Mouse (Mus musculus) embryonic facial prominence, embryonic 13.5 days (tissue): ENCODE data around the gene Cdc42ep2. TPM values are rescaled to one million over a fixed set of nuclear protein-coding genes. Genes with fewer than 3 reads are reported as not detected.

ENCODE experiments used
- ATAC-seq: fragments of 200-750 bp; cut with Nextera tagmentation; 2 replicates; pipeline ENCODE4 v1.8.0; 2017; ENCODE audit warnings: low read depth; ENCODE audit not compliant: insufficient number of reproducible peaks, insufficient read depth, low FRiP score, low TSS enrichment
- H3K27ac ChIP-seq: fragments of 300-500 bp; sonication (generic); 2 replicates; pipeline ENCODE4 v1.5.1; 2015; ENCODE audit warnings: moderate library complexity, mild to moderate bottlenecking, inconsistent platforms
- H3K27me3 ChIP-seq: fragments of 300-500 bp; sonication (generic); 2 replicates; pipeline ENCODE4 v1.6.1; 2015; ENCODE audit warnings: mild to moderate bottlenecking, inconsistent platforms
- H3K36me3 ChIP-seq: fragments of 300-500 bp; sonication (generic); 2 replicates; pipeline ENCODE4 v1.6.1; 2015; ENCODE audit warnings: mild to moderate bottlenecking, inconsistent platforms
- H3K4me1 ChIP-seq: fragments of 300-500 bp; sonication (generic); 2 replicates; pipeline ENCODE4 v1.6.1; 2015; ENCODE audit warnings: inconsistent platforms
- H3K4me2 ChIP-seq: fragments of 300-500 bp; sonication (generic); 2 replicates; pipeline ENCODE4 v1.6.1; 2015; ENCODE audit warnings: moderate library complexity, mild to moderate bottlenecking, inconsistent platforms
- H3K4me3 ChIP-seq: fragments of 300-500 bp; sonication (generic); 2 replicates; pipeline ENCODE4 v1.5.1; 2015; ENCODE audit warnings: mild to moderate bottlenecking, inconsistent platforms
- H3K9ac ChIP-seq: fragments of 300-500 bp; sonication (generic); 2 replicates; pipeline ENCODE4 v1.6.1; 2015; ENCODE audit warnings: mild to moderate bottlenecking, inconsistent platforms
- H3K9me3 ChIP-seq: fragments of 300-500 bp; sonication (generic); 2 replicates; pipeline ENCODE4 v1.6.1; 2016; ENCODE audit warnings: inconsistent platforms
- WGBS: fragments of 180-500 bp; shearing (Covaris S2); methylation state at CpG from one replicate; pipeline ENCODE4 v1.1.7; 2015; ENCODE audit warnings: mixed read lengths; 5-methylcytosine and 5-hydroxymethylcytosine counted together
- polyA plus RNA-seq: library from polyadenylated mRNA; unstranded; fragments of >200 nt; fragmentation: Nextera tagmentation; extraction: Ambion mirVana; gene quantifications from 2 replicates; pipeline ENCODE4 v1.2.1, GENCODE M21; 2015

Cdc42ep2 gene
- polyA plus RNA-seq, 1 experiment from 2014 or later: 4.7 TPM

- peak; percentile 39; the same call in 1 of the 2 replicates for ATAC-seq
- WGBS: 4% methylated on average over 7 of the region's 7 CpGs
- peak overlapping the region; percentile 60 for H3K9ac ChIP-seq
- no peaks in the 10 kb centered on the region for H3K9me3 ChIP-seq
- H3K4me2 ChIP-seq: peak overlapping the region; percentile 41
- peak overlapping the region; percentile 85 for H3K27ac ChIP-seq
- H3K27me3 ChIP-seq: no peaks in the 10 kb centered on the region
- H3K36me3 ChIP-seq: peaks cover 53% of the 10 kb centered on the region
- peak overlapping the region; percentile 14; the same call in 1 of the 2 replicates for H3K4me3 ChIP-seq
- H3K4me1 ChIP-seq: peaks cover 45% of the 10 kb centered on the region
Measured at GRCm38 (mm10) chr19:5871273-5871672, 53.3 kb downstream of the Cdc42ep2 start.

GRCm38 (mm10) chr19:5868096-5868495 is 56.5 kb downstream of the Cdc42ep2 start:
- Histone ChIP-seq H3K4me3 (no peak overlapping the region), H3K9ac (0 out of 2 replicates have a peak overlapping the region, but pooled peaks have one; percentile 46), H3K27ac (no peak overlapping the region), H3K36me3 (peaks cover 85% of the 10 kb centered on the region), H3K4me2 (no peak overlapping the region), H3K9me3 (no peaks in the 10 kb centered on the region), H3K27me3 (no peaks in the 10 kb centered on the region), H3K4me1 (peaks cover 23% of the 10 kb centered on the region)
- WGBS: 87% methylated on average over 6 of the region's 6 CpGs
- no peak for ATAC-seq

Other genes starting within 250 kb of the Cdc42ep2 start
- 19.2 and 20.5 TPM in 2 replicates for gene Map3k11, start 236.1 kb downstream of the Cdc42ep2 start, polyA plus RNA-seq
- 25.6 and 26.5 TPM in 2 replicates for gene Pcnx3, start 235.9 kb downstream of the Cdc42ep2 start, polyA plus RNA-seq
- gene Kcnk7, start 220.4 kb downstream of the Cdc42ep2 start, polyA plus RNA-seq: 0.52 and 0.59 TPM in 2 replicates
- gene Ehbp1l1, start 198.5 kb downstream of the Cdc42ep2 start, polyA plus RNA-seq: 9.9 and 14.0 TPM in 2 replicates
- 115 and 126 TPM in 2 replicates for gene Fam89b, start 195.2 kb downstream of the Cdc42ep2 start, polyA plus RNA-seq
- gene Ltbp3, start 183.9 kb downstream of the Cdc42ep2 start, polyA plus RNA-seq: 44.4 and 47.8 TPM in 2 replicates
- gene Scyl1, start 153.4 kb downstream of the Cdc42ep2 start, polyA plus RNA-seq: 73.0 and 75.3 TPM in 2 replicates
- gene Frmd8, start 49.5 kb downstream of the Cdc42ep2 start, polyA plus RNA-seq: 30.6 and 34.0 TPM in 2 replicates
- gene Slc25a45, start 47.0 kb downstream of the Cdc42ep2 start, polyA plus RNA-seq: 3.1 and 4.5 TPM in 2 replicates
- 3.8 and 4.7 TPM in 2 replicates for gene Tigd3, start 30.7 kb downstream of the Cdc42ep2 start, polyA plus RNA-seq
- gene Dpf2, start 11.8 kb downstream of the Cdc42ep2 start, polyA plus RNA-seq: 164 and 179 TPM in 2 replicates
- 74.5 and 79.5 TPM in 2 replicates for gene Pola2, start 39.4 kb upstream of the Cdc42ep2 start, polyA plus RNA-seq
- not detected in 2 replicates for gene Slc22a20, start 61.3 kb upstream of the Cdc42ep2 start, polyA plus RNA-seq
- gene Capn1, start 91.1 kb upstream of the Cdc42ep2 start, polyA plus RNA-seq: 8.1 and 10.3 TPM in 2 replicates
- gene Syvn1, start 121.8 kb upstream of the Cdc42ep2 start, polyA plus RNA-seq: 28.3 and 28.4 TPM in 2 replicates
- 79.5 and 80.4 TPM in 2 replicates for gene Mrpl49, start 133.0 kb upstream of the Cdc42ep2 start, polyA plus RNA-seq
- gene Fau, start 133.0 kb upstream of the Cdc42ep2 start, polyA plus RNA-seq: 714 and 858 TPM in 2 replicates
- gene Znhit2, start 136.4 kb upstream of the Cdc42ep2 start, polyA plus RNA-seq: 33.2 TPM in 2 replicates
- gene Tm7sf2, start 143.6 kb upstream of the Cdc42ep2 start, polyA plus RNA-seq: 21.7 and 22.0 TPM in 2 replicates
- 66.6 and 74.4 TPM in 2 replicates for gene Vps51, start 152.4 kb upstream of the Cdc42ep2 start, polyA plus RNA-seq
- gene Tmem262, start 155.2 kb upstream of the Cdc42ep2 start, polyA plus RNA-seq: not detected in 2 replicates
- 1.6 and 2.1 TPM in 2 replicates for gene Gm28374, start 157.4 kb upstream of the Cdc42ep2 start, polyA plus RNA-seq
- 79.1 and 81.3 TPM in 2 replicates for gene Zfpl1, start 160.1 kb upstream of the Cdc42ep2 start, polyA plus RNA-seq
- gene Cdca5, start 160.2 kb upstream of the Cdc42ep2 start, polyA plus RNA-seq: 37.0 and 39.6 TPM in 2 replicates
- gene AC131692.1, start 169.6 kb upstream of the Cdc42ep2 start, polyA plus RNA-seq: 0.34 and 0.54 TPM in 2 replicates
- gene Naaladl1, start 181.0 kb upstream of the Cdc42ep2 start, polyA plus RNA-seq: 0.55 and 5.5 TPM in 2 replicates
- 45.9 and 49.6 TPM in 2 replicates for gene Sac3d1, start 193.8 kb upstream of the Cdc42ep2 start, polyA plus RNA-seq
- 38.0 and 38.3 TPM in 2 replicates for gene Snx15, start 203.5 kb upstream of the Cdc42ep2 start, polyA plus RNA-seq
- 0.23 TPM in 1 of 2 replicates, not detected in the other for gene Batf2, start 216.2 kb upstream of the Cdc42ep2 start, polyA plus RNA-seq
- gene Arl2, start 216.7 kb upstream of the Cdc42ep2 start, polyA plus RNA-seq: 106 and 110 TPM in 2 replicates